Mouse (Mus musculus) midbrain, embryonic 10.5 days (tissue): ENCODE data around the gene Mthfd1l. TPM values are rescaled to one million over a fixed set of nuclear protein-coding genes. Genes with fewer than 3 reads are reported as not detected.

ENCODE experiments used
- DNase-seq: peaks from one replicate; pipeline ENCODE4 v3.0.0-alpha.2; 2017; ENCODE audit warnings: low spot score
- H3K27ac ChIP-seq: fragments of 300-500 bp; sonication (generic); replicated peaks from 2 replicates; pipeline ENCODE4 v1.5.1; 2016; ENCODE audit warnings: mild to moderate bottlenecking
- H3K27me3 ChIP-seq: fragments of 300-500 bp; sonication (generic); 2 replicates; pipeline ENCODE4 v1.6.1; 2016; ENCODE audit warnings: low read depth, mild to moderate bottlenecking; ENCODE audit not compliant: poor library complexity, severe bottlenecking
- H3K36me3 ChIP-seq: fragments of 300-500 bp; sonication (generic); 2 replicates; pipeline ENCODE4 v1.6.1; 2016; ENCODE audit warnings: mild to moderate bottlenecking, moderate library complexity
- H3K4me1 ChIP-seq: fragments of 300-500 bp; sonication (generic); 2 replicates; pipeline ENCODE4 v1.6.1; 2016
- H3K4me3 ChIP-seq: fragments of 300-500 bp; sonication (generic); 2 replicates; pipeline ENCODE4 v1.5.1; 2016; ENCODE audit warnings: mild to moderate bottlenecking, moderate library complexity
- H3K9me3 ChIP-seq: fragments of 300-500 bp; sonication (generic); replicated peaks from 2 replicates; pipeline ENCODE4 v1.6.1; 2016; ENCODE audit warnings: mild to moderate bottlenecking
- WGBS: fragments of 180-500 bp; shearing (Covaris S2); methylation state at CpG from one replicate; pipeline ENCODE4 v1.1.7; 2016; 5-methylcytosine and 5-hydroxymethylcytosine counted together
- polyA plus RNA-seq: library from polyadenylated mRNA; unstranded; fragments of >200 nt; fragmentation: Nextera tagmentation; extraction: Ambion mirVana; gene quantifications from 2 replicates; pipeline ENCODE4 v1.2.1, GENCODE M21; 2016

The Mthfd1l gene
- 20.2 and 25.2 TPM in 2 replicates for polyA plus RNA-seq

DNA sequence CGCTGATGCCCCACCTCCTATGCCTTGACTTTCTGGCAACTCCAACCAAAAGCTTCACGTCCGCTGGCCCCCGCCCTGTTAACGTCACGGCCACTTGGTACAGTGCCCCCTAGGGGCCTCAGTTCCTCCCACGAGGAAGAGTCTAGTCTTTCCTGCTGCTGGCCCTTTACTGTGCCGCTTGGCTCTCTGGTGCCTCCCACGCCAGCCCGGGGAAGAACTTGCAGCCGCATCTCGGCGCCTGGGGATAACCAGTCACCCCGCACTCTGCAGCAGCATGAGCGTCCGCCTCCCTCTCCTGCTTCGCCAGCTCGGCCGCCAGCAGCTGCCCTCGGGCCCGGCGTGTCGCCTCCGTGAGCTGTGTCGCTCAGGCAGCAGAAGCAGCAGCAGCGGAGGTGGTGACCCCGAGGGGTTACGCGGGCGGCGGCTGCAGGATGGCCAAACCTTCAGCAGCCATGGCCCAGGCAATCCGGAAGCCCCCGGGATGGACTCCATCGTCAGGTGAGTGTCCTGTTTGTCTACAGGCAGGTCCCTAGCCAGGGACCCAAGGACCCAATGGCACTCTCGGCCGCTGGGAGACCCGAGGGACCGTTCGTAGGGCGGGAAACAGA, at the start of gene Mthfd1l:
Mthfd1l (plus strand) TSS at position 138 of the 608 bp plus-strand sequence.
- Histone ChIP-seq H3K27ac (peak within 1 kb of the TSS; percentile 95), H3K4me1 (peaks cover 34% of the 10 kb centered on the region), H3K36me3 (no peaks in the 10 kb centered on the region), H3K27me3 (no peaks in the 10 kb centered on the region), H3K4me3 (peak within 1 kb of the TSS; percentile 65), H3K9me3 (no peaks in the 10 kb centered on the region)
- peak; percentile 89 for DNase-seq
- WGBS = under 1% methylated on average over 40 of the region's 40 CpGs

DNA sequence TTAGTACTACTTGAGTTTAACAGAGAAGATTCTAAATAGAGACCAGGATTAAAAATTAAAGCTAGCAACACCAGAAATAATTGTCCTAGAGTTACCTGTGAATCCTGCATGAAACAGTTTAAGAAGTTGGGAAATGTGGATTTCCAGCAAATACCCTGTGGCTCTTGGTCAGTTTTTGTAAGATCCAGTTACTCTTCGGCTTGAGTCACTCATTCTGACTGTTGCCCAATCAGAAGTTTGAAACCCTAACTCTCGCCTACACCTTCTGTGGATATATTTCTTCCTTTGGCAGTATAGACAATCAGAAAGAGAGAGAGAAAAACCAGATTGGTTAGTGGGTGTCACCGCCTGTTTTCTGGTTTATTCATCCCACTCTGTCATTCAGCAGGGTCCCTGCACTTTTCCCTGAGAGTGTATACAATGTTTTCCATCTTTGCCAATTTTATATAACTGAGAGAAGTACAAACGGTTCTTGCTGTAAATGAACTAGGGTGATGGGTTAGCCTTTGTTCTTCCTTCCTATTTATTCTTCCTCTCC, 44.8 kb upstream of the Mthfd1l start:
- no peaks in the 10 kb centered on the region for H3K27me3 ChIP-seq
- no peak overlapping the region for H3K4me3 ChIP-seq
- H3K27ac ChIP-seq = no peak overlapping the region
- no peak for DNase-seq
- WGBS = 85% methylated on average over 4 of the region's 4 CpGs
- H3K9me3 ChIP-seq = no peaks in the 10 kb centered on the region
- peaks cover 8% of the 10 kb centered on the region for H3K4me1 ChIP-seq
- peaks cover 27% of the 10 kb centered on the region for H3K36me3 ChIP-seq

- Histone ChIP-seq H3K36me3 (peaks cover 36% of the 10 kb centered on the region), H3K4me1 (peaks cover 8% of the 10 kb centered on the region), H3K27ac (no peak overlapping the region), H3K4me3 (no peak overlapping the region), H3K27me3 (no peaks in the 10 kb centered on the region), H3K9me3 (no peaks in the 10 kb centered on the region)
- no peak for DNase-seq
Observed at GRCm38 (mm10) chr10:3931831-3932230, 41.1 kb upstream of the Mthfd1l start.

DNA sequence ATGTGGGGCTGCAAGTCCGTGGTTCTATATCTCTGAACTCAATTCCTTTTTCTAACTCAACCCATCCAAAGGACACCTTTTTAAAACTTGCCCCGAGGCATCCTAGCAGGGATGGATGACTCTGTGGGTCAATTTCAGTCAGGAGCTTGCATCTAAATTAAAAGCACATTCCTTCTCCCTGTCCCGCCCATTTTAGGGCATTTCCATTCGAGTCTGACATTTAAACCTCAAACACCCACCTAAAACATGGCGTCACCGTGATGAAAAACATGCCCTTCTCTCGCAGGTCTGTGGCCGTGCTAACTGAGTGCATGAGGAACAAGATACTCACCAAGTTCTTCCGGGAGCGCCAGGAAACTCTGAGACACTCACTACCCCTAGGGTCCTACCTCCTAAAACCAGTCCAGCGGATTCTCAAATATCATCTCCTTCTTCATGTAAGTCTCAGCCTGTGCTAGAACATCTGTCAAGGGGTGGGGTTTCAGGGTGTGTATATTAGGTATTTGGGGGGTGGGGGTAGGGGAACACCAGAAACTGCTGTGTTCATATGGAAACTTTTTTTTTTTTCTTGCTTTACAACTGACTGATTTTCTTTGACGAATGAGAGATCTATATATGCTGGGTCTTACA, 39.5 kb upstream of the Mthfd1l start:
- no peak overlapping the region for H3K27ac ChIP-seq
- WGBS = 83% methylated on average over 12 of the region's 12 CpGs
- DNase-seq = no peak

GRCm38 (mm10) chr10:3936864-3937263, 36.1 kb upstream of the Mthfd1l start:
- Histone ChIP-seq H3K9me3 (no peaks in the 10 kb centered on the region), H3K4me3 (no peak overlapping the region)
- no peak for DNase-seq

More for the DNA sequence above, 39.5 kb upstream of the Mthfd1l start:
- Histone ChIP-seq H3K36me3 (peaks cover 45% of the 10 kb centered on the region), H3K4me3 (no peak overlapping the region), H3K9me3 (no peaks in the 10 kb centered on the region), H3K4me1 (peaks cover 8% of the 10 kb centered on the region), H3K27me3 (no peaks in the 10 kb centered on the region)

DNA sequence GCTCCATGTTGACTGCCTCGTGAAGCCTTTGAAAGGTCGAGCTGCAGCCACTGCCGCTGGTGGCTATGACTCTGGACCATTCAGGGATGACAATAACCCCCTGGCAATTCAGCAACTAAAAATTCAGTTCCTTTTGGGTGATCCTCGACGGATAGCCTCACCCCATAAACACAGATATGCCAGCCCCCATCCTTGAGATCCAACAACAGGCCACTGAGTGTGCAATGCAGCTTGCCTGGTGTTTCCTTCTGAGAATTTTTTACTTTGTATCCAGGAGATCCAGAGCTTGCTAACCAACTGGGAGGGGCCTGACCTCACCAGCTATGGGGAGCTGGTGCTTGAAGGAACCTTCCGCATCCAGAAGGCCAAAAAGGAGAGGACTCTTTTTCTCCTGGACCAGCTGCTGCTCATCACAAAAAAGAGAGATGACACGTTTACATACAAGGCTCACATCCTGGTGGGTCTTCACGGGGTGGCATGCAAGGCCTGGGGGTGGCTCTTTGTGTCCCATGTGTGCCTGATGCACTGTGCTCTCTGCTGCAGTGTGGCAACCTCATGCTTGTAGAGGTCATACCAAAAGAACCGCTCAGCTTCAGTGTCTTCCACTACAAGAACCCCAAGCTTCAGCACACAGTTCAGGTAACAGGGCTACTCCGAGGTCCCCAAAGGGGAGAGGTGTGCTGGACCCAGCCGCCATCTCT, 32.9 kb upstream of the Mthfd1l start:
- no peaks in the 10 kb centered on the region for H3K9me3 ChIP-seq
- 87% methylated on average over 11 of the region's 11 CpGs for WGBS
- no peaks in the 10 kb centered on the region for H3K27me3 ChIP-seq
- no peak overlapping the region for H3K4me3 ChIP-seq
- peak overlapping the region; percentile 79 for H3K27ac ChIP-seq
- peaks cover 17% of the 10 kb centered on the region for H3K4me1 ChIP-seq
- DNase-seq = no peak
- peaks cover 37% of the 10 kb centered on the region for H3K36me3 ChIP-seq

More at GRCm38 (mm10) chr10:3936864-3937263, 36.1 kb upstream of the Mthfd1l start:
- Histone ChIP-seq H3K36me3 (peaks cover 54% of the 10 kb centered on the region), H3K27me3 (no peaks in the 10 kb centered on the region), H3K4me1 (peaks cover 15% of the 10 kb centered on the region), H3K27ac (no peak overlapping the region)

- Histone ChIP-seq H3K9me3 (no peaks in the 10 kb centered on the region), H3K4me1 (peaks cover 17% of the 10 kb centered on the region), H3K36me3 (peaks cover 37% of the 10 kb centered on the region), H3K27ac (peak overlapping the region; percentile 79), H3K27me3 (no peaks in the 10 kb centered on the region), H3K4me3 (no peak overlapping the region)
- 87% methylated on average over 6 of the region's 6 CpGs for WGBS
- no peak for DNase-seq
Observed at GRCm38 (mm10) chr10:3940596-3940975, 32.3 kb upstream of the Mthfd1l start.

DNA sequence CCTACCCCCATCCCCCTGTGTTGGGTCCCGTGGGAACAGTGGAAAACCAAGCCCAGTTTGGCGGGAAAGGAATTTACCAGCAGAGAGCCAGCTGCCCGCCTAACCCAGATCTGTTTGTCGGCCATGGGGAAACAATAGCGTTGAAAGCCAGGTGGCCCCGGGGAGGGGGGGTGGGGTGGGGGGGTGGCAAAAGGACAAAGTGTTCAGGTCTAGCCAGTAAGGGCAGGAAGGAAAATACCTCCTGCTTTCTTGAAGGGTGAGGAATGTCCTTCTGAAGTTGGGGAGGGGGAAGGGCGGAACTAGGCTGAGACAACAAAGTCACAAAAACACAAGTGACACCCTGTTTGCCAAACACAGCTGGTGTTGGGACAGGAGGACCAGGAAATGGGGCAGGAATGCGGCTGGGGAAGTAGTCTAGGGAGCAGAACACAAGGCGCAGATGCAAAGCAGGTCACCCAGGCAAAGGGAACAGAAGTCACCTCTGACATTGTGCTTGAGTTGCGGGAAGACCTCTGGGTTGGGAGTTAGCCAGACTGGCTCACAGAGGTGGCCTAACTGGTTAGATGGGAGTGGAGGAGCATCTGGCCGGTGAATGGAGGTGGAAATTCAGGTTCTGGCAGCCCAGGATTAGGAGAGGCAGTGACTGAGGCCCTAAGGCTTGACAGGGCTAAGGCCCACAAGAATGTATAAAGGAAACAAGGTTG, 31.7 kb upstream of the Mthfd1l start:
- Histone ChIP-seq H3K27ac (peak overlapping the region; percentile 79), H3K36me3 (peaks cover 40% of the 10 kb centered on the region), H3K4me3 (no peak overlapping the region), H3K4me1 (peaks cover 17% of the 10 kb centered on the region), H3K27me3 (no peaks in the 10 kb centered on the region), H3K9me3 (no peaks in the 10 kb centered on the region)
- DNase-seq = peak; percentile 39
- WGBS = 29% methylated on average over 11 of the region's 11 CpGs

- Histone ChIP-seq H3K27ac (no peak overlapping the region), H3K4me1 (peaks cover 17% of the 10 kb centered on the region), H3K27me3 (no peaks in the 10 kb centered on the region), H3K9me3 (no peaks in the 10 kb centered on the region), H3K36me3 (peaks cover 50% of the 10 kb centered on the region), H3K4me3 (no peak overlapping the region)
- WGBS = 68% methylated on average over 6 of the region's 6 CpGs
- DNase-seq = no peak
Observed at GRCm38 (mm10) chr10:3942289-3942688, 30.6 kb upstream of the Mthfd1l start.

- no peaks in the 10 kb centered on the region for H3K9me3 ChIP-seq
- WGBS = 35% methylated on average over 10 of the region's 10 CpGs
- H3K27me3 ChIP-seq = no peaks in the 10 kb centered on the region
- H3K4me1 ChIP-seq = peaks cover 17% of the 10 kb centered on the region
- peak; percentile 66 for DNase-seq
- H3K27ac ChIP-seq = no peak overlapping the region
- H3K4me3 ChIP-seq = no peak overlapping the region
- H3K36me3 ChIP-seq = peaks cover 48% of the 10 kb centered on the region
Observed at GRCm38 (mm10) chr10:3943492-3944395, 29.2 kb upstream of the Mthfd1l start.

DNA sequence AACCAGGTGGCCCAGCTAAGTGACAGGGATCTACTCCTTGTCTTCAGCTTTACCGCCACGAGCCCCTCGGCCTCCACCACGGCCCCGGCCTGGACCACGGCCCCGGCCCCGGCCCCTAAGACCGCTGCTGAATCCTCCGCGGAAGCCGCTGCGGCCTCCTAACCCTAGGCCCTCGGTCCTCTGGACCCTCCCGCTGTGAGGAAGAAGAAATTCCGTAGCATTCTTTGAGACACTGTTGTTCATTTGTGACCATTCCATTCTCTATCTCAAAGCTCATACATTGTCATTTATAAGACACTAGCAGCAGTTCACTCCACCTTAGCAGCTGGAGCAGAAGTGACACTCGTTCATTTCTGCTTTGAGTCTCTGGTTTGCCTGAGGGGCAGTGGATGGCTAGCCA, 26.0 kb upstream of the Mthfd1l start:
- Histone ChIP-seq H3K9me3 (no peaks in the 10 kb centered on the region), H3K27me3 (no peaks in the 10 kb centered on the region), H3K4me1 (peaks cover 2% of the 10 kb centered on the region; the same call in 1 of the 2 replicates), H3K36me3 (peaks cover 49% of the 10 kb centered on the region), H3K4me3 (no peak overlapping the region), H3K27ac (no peak overlapping the region)
- WGBS = 91% methylated on average over 17 of the region's 17 CpGs
- no peak for DNase-seq

- no peak for DNase-seq
- WGBS = 96% methylated on average over 7 of the region's 7 CpGs
- Histone ChIP-seq H3K4me3 (no peak overlapping the region), H3K4me1 (no peaks in the 10 kb centered on the region), H3K36me3 (peaks cover 54% of the 10 kb centered on the region), H3K9me3 (no peaks in the 10 kb centered on the region), H3K27ac (no peak overlapping the region), H3K27me3 (no peaks in the 10 kb centered on the region)
Observed at GRCm38 (mm10) chr10:3947346-3947745, 25.6 kb upstream of the Mthfd1l start.
